Mouse (Mus musculus): ENCODE measurements around the gene Sox13. TPM values are rescaled to one million over a fixed set of nuclear protein-coding genes. Genes with fewer than 3 reads are reported as not detected.
A peak's percentile ranks its signal among the peaks of the same experiment; 100 is the strongest.

Sox13 gene
- total RNA-seq, 4 experiments from 2014 or later = 14.7 to 25.2 (median 18.0) TPM

GRCm38 (mm10) chr1:133424547-133425140 lies 467 bp upstream of the Sox13 start:
- no peak for DNase-seq

GRCm38 (mm10) chr1:133423166-133423542 lies 1.0 kb downstream of the Sox13 start:
- DNase-seq = no peak

- DNase-seq = no peak
Measured at GRCm38 (mm10) chr1:133422615-133423161, 1.5 kb downstream of the Sox13 start.

- DNase-seq = no peak
Measured at GRCm38 (mm10) chr1:133421975-133422570, 2.1 kb downstream of the Sox13 start.

GRCm38 (mm10) chr1:133421061-133421460 lies 3.1 kb downstream of the Sox13 start:
- no peak for DNase-seq

- DNase-seq = no peak
Measured at GRCm38 (mm10) chr1:133420491-133420890, 3.7 kb downstream of the Sox13 start.

- DNase-seq = no peak
Measured at GRCm38 (mm10) chr1:133419178-133419834, 4.9 kb downstream of the Sox13 start.

- DNase-seq = peak; percentile 78
Measured at GRCm38 (mm10) chr1:133418164-133418800, 5.9 kb downstream of the Sox13 start.

- no peak for DNase-seq
Measured at GRCm38 (mm10) chr1:133417539-133417938, 6.6 kb downstream of the Sox13 start.

GRCm38 (mm10) chr1:133417113-133417512 lies 7.1 kb downstream of the Sox13 start:
- no peak for DNase-seq

- no peak for DNase-seq
Measured at GRCm38 (mm10) chr1:133416472-133416871, 7.7 kb downstream of the Sox13 start.

- DNase-seq = no peak
Measured at GRCm38 (mm10) chr1:133415505-133415904, 8.7 kb downstream of the Sox13 start.

GRCm38 (mm10) chr1:133415086-133415485 lies 9.1 kb downstream of the Sox13 start:
- no peak for DNase-seq

GRCm38 (mm10) chr1:133412941-133413340 lies 11.2 kb downstream of the Sox13 start:
- DNase-seq = no peak

GRCm38 (mm10) chr1:133411506-133412147 lies 12.6 kb downstream of the Sox13 start:
- DNase-seq = no peak

GRCm38 (mm10) chr1:133409786-133410185 lies 14.4 kb downstream of the Sox13 start:
- no peak for DNase-seq

- no peak for DNase-seq
Measured at GRCm38 (mm10) chr1:133408880-133409516, 15.2 kb downstream of the Sox13 start.

GRCm38 (mm10) chr1:133408321-133408720 lies 15.9 kb downstream of the Sox13 start:
- DNase-seq = no peak

GRCm38 (mm10) chr1:133407436-133407835 lies 16.7 kb downstream of the Sox13 start:
- DNase-seq = no peak

- no peak for DNase-seq
Measured at GRCm38 (mm10) chr1:133406614-133407013, 17.6 kb downstream of the Sox13 start.

GRCm38 (mm10) chr1:133404005-133404404 lies 20.2 kb downstream of the Sox13 start:
- no peak for DNase-seq

Data from adrenal gland, adult 8-10 months (tissue).